Mouse (Mus musculus): Measurements from ENCODE around the gene BC048671.

- TF ChIP-seq CTCF (IDR thresholded peaks at IDR 0.05; ENCODE audit: borderline replicate concordance, insufficient read depth, low read depth, low read length): no peak
- no peak for TF ChIP-seq POLR2A (IDR thresholded peaks at IDR 0.05; ENCODE audit: borderline replicate concordance, insufficient read depth, low read length)
Observed at GRCm38 (mm10) chr6:90317510-90318258, 16.7 kb downstream of the BC048671 start.

Measured in cerebellum, adult 2 months (tissue).